Mouse (Mus musculus) left cerebral cortex, postnatal 4 days (tissue): Measurements from ENCODE around the gene Arl6ip4. TPM values are rescaled to one million over a fixed set of nuclear protein-coding genes. Genes with fewer than 3 reads are reported as not detected.
A peak's percentile ranks its signal among the peaks of the same experiment; 100 is the strongest.

ENCODE experiments used
- DNase-seq: peaks from one replicate; pipeline ENCODE4 v3.0.0-alpha.2; 2022
- intact Hi-C: fragments of 180-260 bp; cut with DNase I; formaldehyde crosslinking; loops from one replicate; pipeline ENCODE4 v1.15.1; 2025
- total RNA-seq, 2 experiments: library from RNA; stranded (reverse); gene quantifications; 2 replicates each; pipeline ENCODE4 v1.2.3; 2021

The Arl6ip4 gene
- total RNA-seq, 2 experiments from 2014 or later = 58.1 to 59.9 TPM

DNA sequence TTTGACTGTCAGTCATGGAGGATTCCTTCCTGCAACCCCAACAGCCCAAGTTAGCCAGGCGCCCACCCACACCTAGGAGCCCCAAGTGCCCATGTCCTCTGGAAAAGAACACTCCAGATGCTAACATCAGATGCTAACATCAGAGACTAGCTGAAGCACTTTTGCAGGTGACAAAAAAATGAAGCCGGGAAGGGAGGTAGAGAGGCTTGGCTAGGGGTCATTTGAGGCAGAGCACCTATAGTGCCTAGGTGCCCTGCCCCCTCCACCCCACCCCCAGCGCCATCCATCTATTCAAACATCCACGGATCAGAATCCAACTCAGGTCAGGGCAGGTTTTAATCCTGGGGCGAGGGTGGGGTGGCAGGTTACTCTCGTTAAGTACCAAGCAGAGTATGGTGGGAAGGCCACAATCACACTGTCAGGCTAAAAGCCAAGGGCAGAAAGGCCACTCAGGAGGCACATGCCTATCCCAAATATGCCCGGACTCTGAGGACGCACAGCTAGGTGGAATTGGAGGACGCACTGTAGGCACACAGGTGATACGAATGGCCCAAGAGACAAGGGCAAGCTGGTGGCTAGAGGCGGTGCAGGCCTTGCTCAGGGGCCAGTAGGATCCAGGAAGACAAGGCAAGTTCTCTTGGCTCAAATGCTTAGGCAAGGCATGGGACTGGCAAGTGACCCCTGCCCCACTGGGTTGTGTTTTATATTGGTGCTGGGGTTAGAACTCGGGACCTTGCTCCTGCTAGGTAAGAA lies 21.9 kb upstream of the Arl6ip4 start:
- intact Hi-C loops = no loop called here

DNA sequence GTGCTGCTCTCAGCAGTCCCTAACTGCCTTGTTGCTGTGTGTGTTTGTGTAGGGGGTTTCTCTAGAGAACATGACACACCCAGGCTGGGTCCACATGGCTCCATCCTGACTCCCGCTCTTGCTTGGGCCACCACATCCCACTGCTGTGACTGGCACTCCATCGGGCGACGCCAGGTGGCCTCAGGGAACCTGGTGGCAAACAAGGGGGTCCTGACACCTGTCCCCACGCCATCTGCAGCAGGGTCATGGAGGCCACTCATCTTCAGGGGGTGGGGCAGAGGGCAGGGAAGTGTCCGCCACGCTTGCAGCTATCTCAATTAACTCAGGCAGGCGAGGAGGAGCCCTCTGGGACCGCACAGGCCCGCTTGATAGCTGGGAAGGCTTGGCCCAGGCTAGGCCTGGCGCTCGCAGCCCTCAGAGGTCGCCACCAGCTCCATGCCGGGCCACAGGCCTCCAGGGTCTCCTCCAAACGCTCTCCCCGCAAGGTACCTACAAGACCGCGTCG lies 20.8 kb upstream of the Arl6ip4 start:
- intact Hi-C loops = no loop called here
- no peak for DNase-seq

More for the DNA sequence above, 21.9 kb upstream of the Arl6ip4 start:
- DNase-seq = no peak

DNA sequence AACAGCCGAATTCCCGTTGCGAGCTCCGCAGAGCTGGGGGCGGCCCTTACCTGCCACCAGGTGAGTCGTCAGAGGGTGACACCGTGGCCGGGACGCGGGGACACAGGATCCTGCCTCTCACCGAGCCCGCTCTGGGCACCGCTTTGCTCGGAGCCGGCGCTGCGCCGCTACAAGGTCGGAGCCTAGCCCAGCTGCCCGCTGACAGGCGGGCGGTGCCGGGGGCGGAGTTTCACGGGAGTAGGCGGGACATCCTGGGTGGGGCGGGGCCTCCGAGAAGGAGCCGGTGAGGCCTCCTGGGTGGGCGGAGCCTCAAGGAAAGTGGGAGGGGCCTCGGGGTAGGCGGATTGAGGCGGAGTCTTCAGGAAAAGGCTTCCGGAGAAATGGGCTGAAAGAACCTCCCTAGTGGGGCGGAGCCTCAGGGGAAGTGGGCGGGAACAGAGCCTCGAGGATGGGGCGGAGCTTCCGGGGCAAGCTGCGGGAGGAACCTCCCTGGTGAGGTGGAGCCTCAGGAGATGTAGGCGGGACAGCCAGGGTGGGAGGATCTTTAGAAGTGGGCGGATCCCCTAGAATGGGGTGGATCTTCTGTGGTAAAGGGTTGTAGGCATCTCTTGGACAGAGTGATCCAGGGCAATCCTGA lies 20.2 kb upstream of the Arl6ip4 start, which contains the start of gene Abcb9:
Abcb9 (minus strand) TSS at position 203 of the 637 bp plus-strand sequence.
- intact Hi-C loops = no loop called here
- DNase-seq = peak; percentile 88

DNA sequence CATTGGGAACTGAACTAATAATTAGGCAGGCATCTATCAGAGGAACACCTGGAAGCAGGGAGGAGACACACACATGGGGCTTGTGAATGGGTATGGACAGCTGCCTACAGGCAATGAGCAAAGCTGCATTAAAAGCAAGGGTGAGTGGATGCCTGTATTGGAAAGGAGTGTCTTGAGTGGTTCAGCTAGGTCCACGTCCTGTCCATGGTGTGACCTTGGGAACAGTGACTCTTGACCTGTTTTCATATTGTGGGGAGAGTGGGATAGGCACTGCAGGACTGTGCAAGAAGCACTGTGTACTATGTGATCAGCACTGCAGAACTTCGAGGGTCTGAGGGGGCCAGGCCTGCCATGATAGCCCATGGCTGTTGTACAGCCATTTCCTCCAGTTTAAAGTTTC lies 17.0 kb upstream of the Arl6ip4 start:
- DNase-seq = no peak
- intact Hi-C loops = no loop called here

DNA sequence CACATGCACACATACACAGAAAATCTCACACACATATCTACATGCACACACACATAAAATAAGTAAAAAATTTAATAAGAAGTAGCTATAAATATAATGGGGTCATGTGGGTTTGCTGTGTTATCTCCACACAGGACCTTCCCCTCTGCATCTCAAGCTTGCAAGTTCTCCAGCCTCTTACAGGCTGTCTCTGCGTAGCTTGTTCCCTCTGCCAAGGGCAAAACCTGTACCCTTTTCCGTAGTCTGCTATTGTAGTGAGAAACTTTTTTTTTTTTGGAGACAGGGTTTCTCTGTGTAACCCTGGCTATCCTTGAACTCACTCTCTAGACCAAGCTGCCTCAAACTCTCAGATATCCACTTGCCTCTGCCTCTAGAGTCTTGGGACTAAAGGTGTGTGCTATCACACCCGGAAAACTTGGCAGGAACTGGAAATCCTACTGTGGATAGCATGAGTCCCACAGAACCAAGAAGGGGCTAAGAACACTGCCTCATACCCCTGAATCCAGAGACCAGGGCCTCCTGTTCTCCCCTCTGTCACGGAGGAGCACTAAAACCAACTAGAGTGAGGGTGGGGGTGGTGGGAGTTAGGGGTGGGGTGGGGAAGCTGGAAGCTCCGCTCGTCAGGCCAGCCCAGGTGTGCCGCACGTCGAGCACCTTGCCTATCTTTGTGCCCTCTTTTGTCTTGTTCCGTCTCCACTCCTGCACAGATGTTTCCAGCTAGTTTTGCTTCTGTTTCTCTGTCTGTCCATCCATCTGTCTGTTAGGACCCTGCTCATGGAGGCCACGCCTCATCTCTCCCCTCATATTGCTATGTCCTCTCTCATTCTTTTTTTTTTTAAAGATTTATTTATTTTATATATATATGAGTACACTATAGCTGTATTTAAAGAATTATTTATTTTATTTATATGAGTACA lies 15.5 kb upstream of the Arl6ip4 start:
- DNase-seq = no peak
- intact Hi-C loops = no loop called here

DNA sequence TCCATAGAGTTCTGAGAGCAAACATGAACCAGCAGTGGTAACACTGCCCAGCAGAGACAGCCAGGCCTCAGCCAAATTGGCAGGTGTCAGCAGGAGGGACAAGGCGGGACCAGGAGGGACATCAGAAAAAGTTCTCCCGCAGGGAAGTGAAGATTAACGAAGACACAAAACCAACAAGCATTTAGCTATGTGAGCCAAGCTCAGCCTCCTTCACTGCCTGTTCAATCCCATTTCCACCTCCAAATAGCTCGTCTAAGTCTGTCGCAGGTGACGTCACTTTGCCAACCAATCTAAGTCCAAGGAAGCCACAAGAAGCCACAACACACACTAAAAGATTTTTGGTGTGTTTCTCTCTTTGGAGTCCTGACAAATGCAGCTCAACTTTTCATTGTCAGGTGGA lies 13.6 kb upstream of the Arl6ip4 start:
- DNase-seq = no peak
- intact Hi-C loops = no loop called here

DNA sequence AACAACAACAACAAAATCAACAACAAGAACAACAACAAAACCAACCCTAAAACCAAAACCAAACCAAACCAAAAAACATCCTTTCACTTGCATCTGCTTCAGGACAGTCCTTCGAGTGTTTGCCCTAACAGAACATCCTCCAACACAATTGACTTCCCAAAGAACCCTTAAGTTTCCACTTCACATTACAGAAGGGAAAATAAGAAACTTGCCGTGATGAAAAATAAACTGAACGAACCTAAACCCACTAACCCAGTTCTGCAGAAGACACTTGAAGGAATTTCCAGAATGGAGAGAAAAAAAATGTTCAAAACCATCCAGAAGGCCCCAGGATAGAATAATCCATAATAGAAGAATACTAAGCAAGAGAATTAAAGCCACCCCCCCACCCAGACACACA lies 12.9 kb upstream of the Arl6ip4 start:
- DNase-seq = no peak
- intact Hi-C loops = no loop called here

DNA sequence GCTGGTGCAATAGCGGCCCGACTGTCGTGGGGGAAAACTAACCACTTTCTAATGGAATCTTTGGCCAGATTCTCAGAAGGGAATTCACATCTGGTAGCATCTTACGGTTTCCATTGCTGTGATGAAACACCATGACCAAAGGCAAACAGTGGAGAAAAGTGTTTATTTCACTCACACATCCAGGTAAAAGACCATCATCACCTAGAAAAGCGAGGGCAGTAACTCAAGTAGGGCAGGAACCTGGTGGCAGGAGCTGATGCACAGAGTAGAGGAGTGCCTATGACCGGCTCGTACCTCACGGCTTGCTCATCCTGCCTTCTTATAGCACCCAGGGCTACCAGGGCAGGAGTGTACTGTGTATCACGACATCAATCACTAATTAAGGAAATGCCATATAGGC lies 12.3 kb upstream of the Arl6ip4 start:
- DNase-seq = no peak
- intact Hi-C loops = no loop called here

DNA sequence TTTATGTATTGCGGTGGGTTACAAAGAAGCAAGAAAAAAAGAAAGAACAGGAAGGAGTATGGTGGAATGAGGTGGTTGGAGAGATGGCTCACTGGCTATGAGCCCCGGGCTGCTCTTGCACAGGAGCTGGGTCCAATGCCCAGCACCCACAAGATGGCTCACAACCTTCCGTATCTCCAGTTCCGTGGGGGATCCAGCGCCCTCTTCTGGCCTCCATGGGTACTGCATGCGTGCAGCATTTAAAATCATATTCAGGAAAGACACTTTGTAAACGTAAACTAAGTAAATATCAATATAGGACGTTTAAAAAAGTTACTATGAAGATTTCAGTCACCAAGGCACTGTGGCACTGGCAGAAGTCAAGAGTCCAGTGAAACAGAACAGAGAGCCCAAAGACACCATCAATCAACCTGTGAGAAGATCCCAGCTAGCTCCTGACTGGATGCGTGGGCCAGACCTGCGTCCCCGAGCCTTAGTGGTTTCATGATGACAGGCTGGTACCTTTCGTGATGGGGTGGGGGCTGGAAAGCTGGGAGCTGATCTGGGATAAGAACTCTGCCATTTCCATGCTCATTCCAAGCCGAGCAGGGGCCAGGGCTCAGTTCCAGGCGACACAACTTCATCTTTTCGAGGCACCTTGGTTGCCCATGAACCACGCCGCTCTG lies 4.7 kb upstream of the Arl6ip4 start:
- DNase-seq = peak; percentile 55
- intact Hi-C loops = no loop called here

DNA sequence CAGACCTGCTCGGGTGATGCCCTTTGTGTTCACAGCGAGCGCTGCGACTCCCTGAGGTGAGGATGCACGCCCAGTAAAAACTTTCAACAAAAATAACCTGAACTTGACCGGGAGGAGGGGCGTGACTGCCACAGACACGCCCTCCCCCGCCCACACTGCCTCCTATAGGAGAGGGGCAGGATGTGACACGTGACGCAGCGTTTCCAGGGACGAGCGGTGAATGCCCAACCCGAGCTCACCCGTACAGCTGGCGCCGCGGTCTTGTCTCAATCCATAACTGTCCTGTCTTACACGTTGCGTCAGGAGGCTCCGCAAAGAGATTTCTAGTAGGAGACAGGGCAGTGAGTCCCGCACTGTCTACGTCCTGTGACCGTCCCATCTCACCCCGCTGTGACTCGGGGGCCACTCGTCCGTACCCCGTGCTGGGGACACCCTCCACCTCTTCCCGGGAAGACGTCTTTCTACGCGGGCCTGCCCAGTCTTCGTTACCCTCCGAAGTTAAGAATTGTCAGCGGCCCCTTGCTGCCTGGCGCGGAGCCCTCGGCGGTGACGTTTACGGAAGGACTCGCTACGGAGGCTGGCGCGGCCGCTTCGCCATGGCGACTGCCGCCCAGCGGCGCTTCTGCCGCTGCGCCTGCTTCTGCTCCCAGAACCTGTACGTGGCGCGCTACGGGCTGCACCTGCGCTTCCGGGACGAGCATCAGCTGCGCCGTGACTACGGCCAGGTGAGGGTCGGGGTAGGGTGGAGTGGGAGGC lies 4.0 kb upstream of the Arl6ip4 start, which contains the start of gene Ogfod2:
Ogfod2 (plus strand) TSS at position 556 of the 756 bp plus-strand sequence.
- DNase-seq = peak; percentile 96
- intact Hi-C loops = no loop called here

DNA sequence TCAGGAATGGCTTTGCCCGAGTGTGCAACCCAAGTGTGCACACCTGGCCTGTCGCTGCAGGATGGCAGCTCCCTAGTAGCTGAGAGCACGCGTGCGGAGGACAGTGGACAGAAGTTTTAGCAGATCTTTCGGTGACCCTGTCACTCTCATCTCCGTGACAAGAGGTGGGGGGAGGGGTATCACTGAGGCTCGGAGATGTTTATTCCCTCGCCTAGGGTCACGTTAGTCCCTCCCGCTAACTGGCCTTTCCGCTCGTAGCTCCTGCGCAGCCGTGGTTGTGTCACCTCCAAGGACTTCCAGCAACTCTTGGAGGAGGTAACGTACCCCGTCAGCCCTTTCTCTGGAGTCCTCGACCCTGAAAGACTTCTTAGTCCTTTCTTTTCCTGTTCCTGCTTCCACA lies 3.4 kb upstream of the Arl6ip4 start:
- DNase-seq = no peak
- intact Hi-C loops = no loop called here

DNA sequence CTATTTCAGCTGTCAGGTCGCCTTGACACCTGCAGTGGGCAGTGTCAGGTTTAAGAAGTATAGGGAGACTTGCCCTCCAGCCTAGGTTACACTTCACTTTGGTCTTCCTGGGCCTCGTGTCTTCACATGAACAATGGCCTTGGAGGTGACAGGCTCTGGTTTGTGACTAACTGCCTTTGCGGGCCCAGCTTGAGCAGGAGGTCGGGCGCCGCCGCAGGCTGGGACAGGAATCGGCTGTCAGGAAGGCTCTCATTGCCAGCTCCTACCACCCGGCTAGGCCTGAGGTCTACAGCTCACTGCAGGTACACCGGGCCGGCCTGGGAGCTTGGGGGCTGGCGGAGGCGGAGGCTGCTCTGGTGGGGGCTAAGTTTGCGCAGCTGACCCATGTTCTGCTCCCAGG lies 2.9 kb upstream of the Arl6ip4 start:
- intact Hi-C loops = no loop called here
- DNase-seq = peak; percentile 64

DNA sequence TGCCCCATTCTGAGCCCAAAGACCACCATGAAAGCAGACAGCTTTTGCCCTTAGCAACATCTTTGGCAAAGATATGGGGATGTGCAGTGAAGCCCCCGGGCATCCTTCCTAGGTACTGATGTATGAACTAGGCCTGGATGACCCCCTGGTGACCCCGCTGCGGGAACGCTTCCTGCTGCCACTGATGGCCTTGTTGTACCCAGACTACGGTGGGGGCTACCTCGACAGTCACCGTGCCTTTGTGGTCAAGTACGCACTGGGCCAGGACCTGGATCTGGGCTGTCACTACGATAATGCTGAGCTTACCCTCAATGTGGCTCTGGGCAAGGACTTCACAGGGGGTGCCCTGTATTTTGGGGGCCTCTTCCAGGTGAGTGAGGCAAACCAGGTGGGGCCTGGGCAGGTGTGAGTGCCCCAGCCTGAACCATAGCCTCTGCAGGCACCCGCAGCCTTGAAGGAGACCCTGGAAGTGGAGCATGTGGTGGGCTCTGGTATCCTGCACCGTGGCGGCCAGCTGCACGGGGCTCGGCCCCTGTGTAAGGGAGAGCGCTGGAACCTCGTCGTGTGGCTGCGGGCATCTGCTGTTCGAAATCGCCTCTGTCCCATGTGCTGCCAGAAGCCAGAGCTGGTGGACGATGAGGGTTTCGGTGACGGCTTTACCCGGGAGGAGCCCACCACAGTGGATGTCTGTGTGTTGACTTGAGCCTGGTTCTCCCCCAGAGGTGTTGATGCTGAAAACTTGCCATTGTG lies 1.4 kb upstream of the Arl6ip4 start:
- intact Hi-C loops = no loop called here
- no peak for DNase-seq

DNA sequence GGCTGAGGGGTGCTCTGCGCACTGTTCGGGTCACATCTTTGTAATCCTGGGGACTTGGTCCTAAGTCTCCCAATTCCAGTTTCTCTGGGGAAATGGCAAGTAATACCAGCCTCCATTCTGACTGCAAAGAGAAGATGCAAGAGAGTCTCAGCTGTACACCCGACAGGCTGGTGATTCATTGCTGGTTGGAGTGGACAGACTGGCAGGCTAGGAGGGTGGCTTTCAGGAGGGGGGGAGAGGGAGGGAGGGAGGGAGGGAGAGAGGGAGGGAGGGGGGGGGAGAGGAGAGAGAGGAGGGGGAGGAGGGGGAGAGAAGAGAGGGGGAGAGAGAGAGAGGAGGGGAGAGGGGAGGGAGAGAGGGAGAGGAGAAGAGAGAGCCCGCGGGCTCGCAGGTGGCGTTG lies 358 bp upstream of the Arl6ip4 start:
- intact Hi-C loops = no loop called here
- no peak for DNase-seq

DNA sequence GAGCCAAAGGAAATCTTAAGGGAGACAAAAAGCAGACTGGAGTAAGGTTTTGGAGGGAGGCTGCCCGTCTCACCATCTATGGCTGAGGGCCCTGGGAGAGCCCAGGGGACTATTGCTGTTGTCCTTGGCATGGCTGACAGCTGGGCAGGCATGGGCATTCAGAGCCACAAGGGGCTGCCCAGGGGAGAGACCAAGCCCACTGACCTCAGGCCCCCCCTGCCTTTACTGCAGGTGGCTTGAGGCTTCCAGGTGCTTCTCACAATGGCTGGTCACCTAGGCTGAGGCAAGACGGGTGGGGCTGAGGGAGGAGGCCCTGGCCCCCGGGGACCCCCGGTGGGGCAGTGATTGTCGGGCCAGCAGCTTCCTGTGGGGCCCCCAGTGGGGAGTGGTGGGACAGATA lies 3.3 kb downstream of the Arl6ip4 start:
- intact Hi-C loops = no loop called here

DNA sequence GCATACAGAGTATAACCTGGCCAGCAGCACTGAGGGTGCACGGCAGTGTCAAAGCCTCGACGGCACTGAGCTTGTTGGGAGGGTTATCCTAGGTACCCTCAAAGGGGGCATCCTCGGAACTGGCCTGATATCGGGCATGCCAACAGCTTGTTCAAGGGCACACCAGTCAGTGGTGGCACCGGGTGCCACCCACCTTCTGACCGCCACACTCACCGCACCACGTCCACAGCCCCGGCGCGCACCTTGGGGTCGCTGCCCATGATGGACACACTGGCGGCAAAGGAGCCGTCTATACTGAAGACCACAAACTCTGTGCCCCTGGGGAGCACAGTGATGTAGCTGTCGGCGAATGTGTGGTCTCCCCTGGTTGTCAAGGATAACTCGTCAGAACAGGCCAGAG lies 6.5 kb downstream of the Arl6ip4 start:
- DNase-seq = no peak
- intact Hi-C loops = no loop called here

More for the DNA sequence above, 3.3 kb downstream of the Arl6ip4 start:
- DNase-seq = no peak

DNA sequence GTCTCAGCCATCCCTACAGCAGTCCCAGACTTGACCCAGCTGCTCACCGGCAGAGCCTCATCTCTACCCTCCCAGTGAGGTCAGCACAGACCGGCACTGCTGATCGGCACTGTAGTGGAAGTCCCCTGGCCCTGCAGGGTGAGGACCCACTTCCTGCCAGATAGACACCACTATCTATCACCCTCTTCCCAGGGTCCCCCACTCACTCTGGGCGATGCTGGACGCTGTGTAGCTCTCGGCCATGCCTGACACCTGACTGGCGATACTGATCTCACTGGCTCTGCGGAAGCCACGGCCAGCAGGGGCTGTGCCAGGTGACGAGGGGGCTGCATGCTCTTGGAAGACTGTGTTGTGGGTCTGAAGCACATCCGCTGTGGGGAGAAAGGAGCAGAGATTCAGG lies 9.2 kb downstream of the Arl6ip4 start:
- no peak for DNase-seq
- intact Hi-C loops = no loop called here

DNA sequence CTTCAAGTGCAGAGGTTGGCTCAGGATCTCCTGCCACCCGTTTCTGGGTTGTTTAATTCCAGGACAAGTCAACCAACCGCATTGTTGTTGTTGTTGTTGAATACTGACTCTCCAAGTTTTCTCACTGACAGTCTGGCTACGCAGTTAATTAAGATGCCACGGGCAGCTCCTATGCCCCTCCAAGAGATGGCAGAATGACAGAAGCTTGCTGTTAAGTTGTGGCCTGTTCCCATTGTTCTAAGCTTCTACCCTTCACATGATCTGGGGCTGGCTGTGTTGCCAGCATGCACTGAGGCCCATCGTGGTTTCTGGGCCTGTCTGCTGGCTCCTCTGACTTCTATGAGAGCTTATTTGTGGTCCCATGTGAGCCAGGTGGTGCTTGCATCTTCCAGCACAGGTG lies 18.4 kb downstream of the Arl6ip4 start:
- intact Hi-C loops = no loop called here
- DNase-seq = no peak

DNA sequence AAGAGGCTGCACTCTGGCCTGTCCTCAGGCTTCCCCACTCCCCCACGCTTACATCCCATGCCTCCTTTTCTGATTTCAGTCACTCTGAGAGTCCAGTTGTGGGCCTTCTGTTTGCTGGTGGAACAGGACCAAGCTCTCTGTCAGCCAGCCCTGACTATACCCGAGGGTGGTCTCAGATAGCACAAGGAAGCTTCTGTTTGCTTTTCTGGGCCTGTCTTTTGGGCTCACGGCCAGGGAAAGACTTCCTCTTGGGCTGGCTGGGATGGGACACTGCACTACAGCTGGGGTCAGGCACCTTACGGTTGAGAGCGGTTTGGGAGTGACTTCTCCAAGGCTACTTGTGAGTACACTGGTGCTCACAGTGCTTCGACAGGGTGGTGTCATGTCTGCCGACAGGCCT lies 22.2 kb downstream of the Arl6ip4 start:
- DNase-seq = peak; percentile 59
- intact Hi-C loops = no loop called here
